Mouse (Mus musculus): ENCODE data around the gene Cnpy1.

- TF ChIP-seq POLR2A (IDR thresholded peaks at IDR 0.05; ENCODE audit: extremely low read depth, insufficient read depth, low read length) (no peak), CTCF (IDR thresholded peaks at IDR 0.05; ENCODE audit: extremely low read depth, insufficient read depth, low read length) (no peak)
Measured at GRCm38 (mm10) chr5:28161383-28161937, 84.1 kb downstream of the Cnpy1 start.

All from cortical plate, adult 2 months (tissue).